Mouse (Mus musculus) myocyte (in vitro differentiated cells): ENCODE data around the gene Wdfy4.

Experiments
- E2F4 ChIP-seq: IDR thresholded peaks from one replicate; pipeline ENCODE4 v1.6.1; 2011; ENCODE audit warnings: mild to moderate bottlenecking, control low read depth, moderate library complexity; ENCODE audit not compliant: insufficient read depth
- MAX ChIP-seq: IDR thresholded peaks from one replicate; pipeline ENCODE4 v1.6.1; 2011; ENCODE audit warnings: low read depth, mild to moderate bottlenecking, control low read depth
- MYOD1 ChIP-seq, 3 experiments: IDR thresholded peaks; one replicate each; pipeline ENCODE4 v1.6.1; 2011; ENCODE audit warnings: control low read depth in 2 of 3, low read depth in 2 of 3, mild to moderate bottlenecking in 2 of 3, moderate library complexity in 1 of 3; ENCODE audit not compliant: insufficient read length in 2 of 3, control insufficient read depth in 1 of 3
- MYOG ChIP-seq, 3 experiments: IDR thresholded peaks; one replicate each; pipeline ENCODE4 v1.6.1; 2011; ENCODE audit warnings: control low read depth in 2 of 3, low read depth in 2 of 3, mild to moderate bottlenecking in 2 of 3; ENCODE audit not compliant: insufficient read length in 2 of 3, control insufficient read depth in 1 of 3, insufficient read depth in 1 of 3
- POLR2A ChIP-seq: IDR thresholded peaks from one replicate; pipeline ENCODE4 v1.6.1; 2011; ENCODE audit warnings: low read depth, mild to moderate bottlenecking, control low read depth, moderate library complexity; ENCODE audit not compliant: insufficient read length
- POLR2AphosphoS2 ChIP-seq: IDR thresholded peaks from one replicate; pipeline ENCODE4 v1.6.1; 2011; ENCODE audit warnings: low read depth, control low read depth; ENCODE audit not compliant: insufficient read length
- SRF ChIP-seq: IDR thresholded peaks from one replicate; pipeline ENCODE4 v1.6.1; 2011; ENCODE audit warnings: low read depth; ENCODE audit not compliant: control insufficient read depth, insufficient read length
- TCF12 ChIP-seq: IDR thresholded peaks from one replicate; pipeline ENCODE4 v1.6.1; 2011; ENCODE audit warnings: mild to moderate bottlenecking, control low read depth; ENCODE audit not compliant: poor library complexity, insufficient read depth, severe bottlenecking
- USF1 ChIP-seq: IDR thresholded peaks from one replicate; pipeline ENCODE4 v1.6.1; 2011; ENCODE audit warnings: low read depth, mild to moderate bottlenecking, control low read depth, moderate library complexity

- TF ChIP-seq POLR2A (no peak), TCF12 (no peak), USF1 (no peak), SRF (no peak), E2F4 (no peak), POLR2AphosphoS2 (no peak), MAX (no peak), MYOD1 (IDR thresholded peaks at IDR 0.05; ENCODE audit: control insufficient read depth in 1 of 3, insufficient read length in 2 of 3, low read depth in 2 of 3) (no peak), MYOG (IDR thresholded peaks at IDR 0.05; ENCODE audit: control insufficient read depth in 1 of 3, insufficient read depth in 1 of 3, insufficient read length in 2 of 3, low read depth in 2 of 3) (no peak)
Measured at GRCm38 (mm10) chr14:32931709-32932108, 253.6 kb downstream of the Wdfy4 start.
